Mouse (Mus musculus) gastrocnemius, adult 8-10 months (tissue): ENCODE measurements at regions not wholly inside any gene's neighbourhood (a gene's known extent, or its start where the extent isn't known, plus 50 kb on each side); places are given as distances from the start of the nearest gene placed in this dataset. TPM values are rescaled to one million over a fixed set of nuclear protein-coding genes. Genes with fewer than 3 reads are reported as not detected.

Source experiments
- DNase-seq, 2 experiments: peaks; one replicate each; pipeline ENCODE4 v3.0.0; 2022; ENCODE audit warnings: low spot score in 2 of 2
- microRNA-seq: library from miRNA; unstranded; fragments of <30 nt; microRNA quantifications from one replicate; pipeline ENCODE4 v1.2.0, GENCODE M21; 2022

DNA sequence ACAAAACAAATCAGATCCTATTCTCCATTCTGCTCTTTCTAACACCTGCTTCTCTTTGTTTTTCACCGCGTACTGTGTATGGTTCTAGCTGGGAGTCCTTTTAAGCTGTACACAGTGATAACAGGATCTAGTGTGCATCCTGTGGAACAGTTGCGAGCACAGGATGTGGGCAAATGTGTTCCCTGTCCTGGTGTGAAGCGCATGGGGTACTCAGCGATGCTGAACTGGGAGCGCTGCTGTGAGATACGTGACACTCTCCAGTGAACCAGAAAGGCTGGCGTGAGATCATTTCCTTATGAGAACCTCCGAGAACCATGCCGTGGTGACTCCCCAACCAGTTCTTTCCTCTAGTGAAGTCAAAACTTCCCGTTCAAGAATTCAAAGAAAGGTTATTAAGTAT is 72.6 kb upstream of the Kif2a start:
- no peak for DNase-seq

GRCm38 (mm10) chr13:107093683-107094082 is 71.8 kb upstream of the Kif2a start:
- no peak for DNase-seq

- DNase-seq: no peak
These were observed 66.3 kb upstream of the Kif2a start for GRCm38 (mm10) chr13:107088198-107088597.

DNA sequence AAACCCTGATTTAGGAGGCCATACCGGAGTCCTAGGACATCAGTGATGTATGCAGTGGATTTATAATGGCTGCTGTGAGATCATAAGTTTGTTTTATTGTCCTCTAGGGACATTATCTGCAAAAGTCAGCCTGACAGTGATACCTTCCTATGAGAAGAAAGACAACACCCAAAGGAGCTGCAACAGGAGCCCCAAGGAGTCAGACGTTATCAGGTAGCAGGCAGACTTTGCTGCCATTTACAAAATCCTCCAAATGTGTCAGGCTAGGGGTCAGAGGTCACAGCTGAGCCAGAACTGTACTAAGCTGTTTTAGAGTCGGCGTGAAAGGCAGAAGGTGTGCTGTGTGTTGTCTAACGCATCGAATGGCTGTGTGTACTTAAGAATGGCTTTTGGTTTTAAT is 65.4 kb upstream of the Kif2a start:
- no peak for DNase-seq

GRCm38 (mm10) chr13:107078085-107078484 is 56.2 kb upstream of the Kif2a start:
- no peak for DNase-seq

DNA sequence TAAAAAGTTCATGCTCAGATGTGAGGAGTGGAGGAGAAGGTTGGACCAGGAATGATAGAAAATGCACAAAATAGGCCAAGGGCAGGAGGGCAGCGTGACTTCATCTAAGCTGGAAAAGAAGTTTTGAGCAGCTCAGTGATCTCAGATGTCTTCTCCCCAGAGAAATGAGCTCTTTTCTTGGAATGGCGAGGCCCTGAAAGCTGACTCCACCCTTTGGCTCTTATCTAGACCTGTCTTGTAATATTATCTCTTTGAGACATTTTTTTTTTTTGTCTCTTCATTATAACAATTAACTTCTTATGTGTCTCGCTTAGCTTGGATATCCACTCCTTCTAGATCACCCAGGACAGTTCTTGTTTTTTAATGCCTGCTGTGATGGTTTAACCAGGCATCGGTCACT is 53.0 kb upstream of the Kif2a start:
- DNase-seq: no peak

GRCm38 (mm10) chr13:107073039-107073620 is 51.2 kb upstream of the Kif2a start:
- DNase-seq: no peak

DNA sequence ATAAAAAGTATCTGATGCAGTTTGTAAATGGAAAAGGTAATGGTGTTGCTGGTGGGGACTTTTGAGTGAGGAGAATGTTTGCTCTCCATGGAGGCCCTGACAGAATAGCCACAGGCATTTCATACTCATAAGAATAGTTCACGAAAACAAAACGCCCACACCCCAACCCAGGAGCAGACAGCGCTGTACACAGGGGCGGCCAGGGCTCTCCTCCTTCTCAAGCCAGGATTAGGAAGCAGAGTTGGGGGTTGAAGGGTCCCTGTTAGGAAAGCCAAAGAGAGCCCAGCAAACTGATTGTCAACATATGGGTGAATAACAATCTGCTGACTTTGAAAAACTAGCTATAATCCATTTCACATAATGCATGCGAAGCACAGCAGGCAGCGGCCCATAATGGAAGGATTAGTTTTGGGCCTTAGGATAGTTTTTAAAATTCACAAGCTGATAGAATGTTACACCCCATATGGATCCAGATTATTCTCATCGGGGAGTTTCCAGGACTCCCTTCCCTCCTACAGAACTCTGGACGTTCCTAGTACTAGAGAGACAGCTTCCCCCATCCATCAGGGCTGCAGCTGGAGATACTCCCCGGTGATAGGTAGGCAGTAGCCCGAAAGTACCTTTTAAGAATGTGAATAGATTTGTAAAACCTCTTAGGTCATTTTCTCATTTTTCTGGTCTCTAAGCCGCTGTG is 50.6 kb upstream of the Kif2a start:
- DNase-seq: no peak

Small RNA genes in the stretch of these regions (microRNA-seq; reads per million reads assigned to microRNA genes)
- not detected for gene Gm22118
